Mouse (Mus musculus): ENCODE results near the gene AC192777.2.
"Not testable (repeated sequence)": the region's sequence is repeated elsewhere in the genome, so short reads cannot be mapped to it uniquely, and the experiment has no call there.

AC192777.2 gene

DNA sequence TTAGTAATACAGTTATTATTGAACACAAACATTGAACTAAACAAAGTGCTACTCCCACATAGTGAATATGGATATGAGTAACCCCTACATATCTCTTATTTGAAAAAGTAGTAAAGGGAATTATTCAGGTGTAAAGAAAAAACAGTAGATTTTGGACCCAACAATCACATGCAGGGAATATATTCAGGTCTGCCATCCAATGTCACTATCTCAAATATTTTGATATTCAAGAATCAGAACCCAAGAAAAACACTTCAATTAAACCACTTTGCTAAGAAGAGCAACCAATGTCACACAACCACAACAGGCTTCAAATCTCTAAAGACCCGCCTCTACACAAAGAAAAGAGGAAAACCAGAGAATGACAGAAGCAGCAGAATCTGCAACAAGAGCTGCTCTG lies at the start of gene AC192777.2:
TSS of gene AC192777.2 (plus strand) at position 301 of the 400 bp plus-strand sequence.
- DNase-seq, result not testable (repeated sequence)

DNA sequence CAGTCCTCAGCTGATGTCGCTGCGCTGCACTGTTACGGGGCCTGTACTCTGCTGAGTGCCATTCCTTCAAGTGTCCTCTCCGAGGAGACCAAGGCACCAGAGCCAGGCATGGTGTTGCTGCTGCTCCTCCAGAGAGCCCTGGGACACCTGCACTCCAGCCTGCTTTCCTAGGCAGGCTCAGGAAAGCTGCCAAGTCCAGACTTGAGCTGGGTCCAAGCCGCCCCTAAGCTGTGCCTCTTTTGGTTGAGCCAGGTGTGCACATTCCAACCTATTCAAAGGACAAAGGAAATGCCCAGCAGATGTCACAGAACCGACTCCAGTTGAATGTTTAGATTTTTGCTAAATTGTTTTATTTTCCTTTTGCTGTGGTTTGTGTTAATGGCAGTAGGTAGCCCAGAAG lies 20.9 kb downstream of the AC192777.2 start:
- DNase-seq, result not testable (repeated sequence)

DNA sequence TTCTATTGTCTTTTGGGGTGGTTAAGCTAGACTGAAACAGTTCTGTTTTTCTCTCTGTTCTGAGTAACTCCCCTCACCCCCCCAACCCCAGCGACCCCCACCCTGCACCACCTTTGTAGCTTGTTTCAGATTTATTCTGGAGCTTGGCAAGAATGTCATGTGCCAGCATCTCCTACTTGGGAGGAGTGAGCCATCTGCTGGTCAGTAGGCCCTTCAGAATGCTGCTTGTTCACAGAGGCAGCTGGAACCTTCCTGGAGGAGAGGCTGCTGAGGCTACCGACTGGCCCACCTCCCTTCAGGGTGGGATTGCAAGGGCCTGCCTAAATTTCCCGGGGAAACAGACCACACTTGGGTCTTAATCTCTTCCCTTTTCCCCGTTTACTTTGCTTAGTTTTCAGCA lies 21.6 kb downstream of the AC192777.2 start:
- DNase-seq, result not testable (repeated sequence)

All from lung, postnatal 36 days (tissue).